Mouse (Mus musculus) spleen, postnatal 14 days (tissue): ENCODE data around the gene Olfr658.

ENCODE experiments used
- DNase-seq, 2 experiments: peaks; one replicate each; pipeline ENCODE4 v3.0.0; 2021 to 2022; ENCODE audit warnings: low spot score in 2 of 2

Olfr658 gene

DNA sequence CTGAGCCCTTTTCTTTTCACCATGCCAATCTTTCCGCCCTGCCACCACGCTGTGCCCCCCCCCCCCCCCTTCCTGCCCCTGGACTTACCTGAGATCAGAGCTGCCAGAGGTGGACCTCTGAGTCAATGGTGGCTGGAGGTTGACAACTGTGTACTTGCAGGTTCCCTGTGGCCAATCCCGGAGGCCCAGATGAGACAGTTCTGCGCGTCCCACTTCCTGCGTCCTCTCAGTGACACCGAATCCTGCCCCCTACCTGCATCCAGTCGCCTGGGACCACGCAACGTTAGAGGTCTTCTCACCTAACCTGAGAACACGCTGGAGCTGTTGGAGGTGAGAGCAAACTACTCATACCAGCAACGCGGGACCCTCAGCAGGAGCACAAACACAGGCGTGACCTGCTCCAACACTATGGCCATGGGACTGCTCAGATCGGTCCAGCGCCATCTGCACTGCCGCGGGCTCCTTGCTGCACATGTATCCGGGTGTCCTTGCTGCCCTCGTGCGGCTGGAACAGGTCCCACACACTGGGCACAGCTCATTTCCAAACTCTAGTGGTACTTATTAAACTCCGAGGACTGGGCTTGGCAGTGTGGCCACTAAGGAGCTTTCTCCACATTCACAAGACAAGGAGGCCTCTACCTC is at the start of gene Olfr658:
Olfr658 (minus strand) TSS at position 465 of the 642 bp plus-strand sequence.
- DNase-seq: peak in 1 of 2 experiments; percentile 1

- DNase-seq: no peak
Measured at GRCm38 (mm10) chr7:104686201-104686600, 39.1 kb upstream of the Olfr658 start, which contains the start of gene Olfr661. Olfr661 (plus strand) TSS chr7:104686501.

DNA sequence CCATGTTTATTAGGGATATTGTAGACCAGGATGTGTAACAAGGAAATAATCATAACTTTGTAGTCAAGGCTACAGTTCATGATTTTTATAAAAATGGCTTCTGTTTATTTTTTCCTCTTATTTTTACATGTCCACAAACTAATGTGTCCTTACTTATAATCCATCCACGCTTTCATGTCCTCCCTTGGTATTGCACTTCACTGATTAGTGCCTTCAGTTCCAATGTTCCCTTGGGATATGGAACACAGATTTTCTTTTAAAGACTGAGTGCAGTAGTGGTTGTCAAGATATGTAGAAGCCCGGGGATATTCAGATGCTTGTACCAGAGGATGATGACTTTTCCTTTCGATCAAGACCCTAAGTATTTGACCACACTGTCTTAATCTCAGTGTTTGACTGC is 19.3 kb upstream of the Olfr658 start, which contains the start of gene Olfr659:
Olfr659 (plus strand) TSS at position 301 of the 400 bp plus-strand sequence.
- no peak for DNase-seq

- DNase-seq: no peak
Measured at GRCm38 (mm10) chr7:104624494-104624893, 22.6 kb downstream of the Olfr658 start, which contains the start of gene Olfr657. Olfr657 (plus strand) TSS chr7:104624794.

- DNase-seq: no peak
Measured at GRCm38 (mm10) chr7:104613655-104614054, 33.5 kb downstream of the Olfr658 start, which contains the start of gene Olfr656. Olfr656 (plus strand) TSS chr7:104613955.

DNA sequence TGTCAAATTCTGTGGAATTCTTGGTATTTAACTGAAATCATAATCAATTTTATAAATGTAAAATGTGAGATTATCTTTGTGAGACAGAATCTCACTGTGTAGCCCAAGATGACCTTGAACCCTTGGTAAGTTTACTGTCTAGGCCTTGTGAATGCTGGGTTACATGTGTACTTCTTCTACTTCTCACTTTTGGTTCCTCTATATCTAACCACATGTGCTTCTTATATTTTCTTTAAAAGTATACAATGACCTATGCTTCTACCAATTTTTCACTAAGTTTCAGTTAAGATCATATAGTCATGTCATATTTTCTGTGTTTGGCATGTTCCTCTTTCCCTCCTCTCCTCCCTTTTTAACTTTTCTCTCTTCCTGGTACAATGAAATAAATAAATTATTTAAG is 42.4 kb downstream of the Olfr658 start:
- DNase-seq: no peak

DNA sequence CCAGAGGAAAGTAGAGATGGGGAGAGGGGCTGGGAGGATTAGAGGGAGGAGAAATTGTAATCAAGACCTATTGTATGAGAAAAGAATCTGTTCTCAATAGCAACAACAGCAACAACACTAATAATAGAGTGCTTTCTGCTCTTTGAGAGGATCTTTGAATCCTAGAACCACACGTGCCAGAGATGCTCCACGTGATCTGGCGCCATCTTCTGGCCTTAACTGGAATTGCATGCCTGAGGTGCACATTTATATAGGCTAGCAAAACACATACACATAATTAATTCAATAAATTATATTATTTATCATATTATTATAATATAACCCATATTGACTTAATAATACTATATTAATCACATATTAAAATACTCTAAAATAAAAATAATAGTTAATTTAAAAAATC is 43.9 kb downstream of the Olfr658 start:
- peak; percentile 11 to 40 for DNase-seq

- no peak for DNase-seq
Measured at GRCm38 (mm10) chr7:104601679-104602078, 45.4 kb downstream of the Olfr658 start, which contains the start of gene Olfr655. Olfr655 (minus strand) TSS chr7:104601779.
